Mouse (Mus musculus) R1 (cell line): ENCODE data around the gene Dab2.

Experiments
- DNase-seq: peaks from one replicate; pipeline ENCODE4 v3.0.0-alpha.2; 2018; ENCODE audit warnings: low read depth, low spot score

The Dab2 gene

DNA sequence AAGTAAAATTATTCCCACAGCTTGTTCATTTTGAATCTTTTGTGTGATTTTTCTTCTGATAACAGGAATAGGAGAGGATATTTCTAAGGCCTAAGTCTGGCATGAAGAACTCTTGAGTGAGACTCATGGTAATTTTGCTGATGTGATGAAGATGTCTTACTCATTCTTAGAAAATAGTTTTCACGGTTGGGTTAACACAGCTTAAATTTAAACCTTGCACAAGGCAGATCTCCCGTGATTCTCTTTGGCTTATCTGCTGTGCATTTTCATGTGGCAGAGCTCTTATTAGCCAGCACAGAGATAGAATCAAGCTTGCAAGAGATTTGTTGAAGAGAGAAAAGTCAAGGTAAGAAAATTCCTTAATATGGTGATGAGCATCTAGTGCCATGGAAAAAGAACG, at the start of gene Dab2:
Gene Dab2 (plus strand): TSS at position 235 of the 400 bp plus-strand sequence.
- no peak for DNase-seq

DNA sequence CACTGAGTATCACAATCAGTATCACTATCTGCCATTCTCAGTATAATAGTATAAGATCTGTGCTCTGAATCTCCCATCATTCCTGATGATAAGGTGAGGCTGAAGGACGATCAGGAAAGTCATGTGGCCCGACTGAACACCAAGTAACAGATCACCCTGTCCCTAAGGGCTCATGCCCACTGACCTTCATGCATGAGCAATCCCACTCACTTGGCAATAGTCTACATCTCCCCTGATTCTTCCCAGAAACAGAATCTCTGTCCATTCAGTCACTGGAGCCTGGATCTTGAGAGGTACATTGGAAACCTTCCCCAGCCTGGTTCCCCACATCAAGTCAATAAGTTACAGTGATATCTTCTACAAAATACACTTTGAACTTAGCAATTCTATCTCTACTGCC, 46.1 kb upstream of the Dab2 start:
- no peak for DNase-seq

DNA sequence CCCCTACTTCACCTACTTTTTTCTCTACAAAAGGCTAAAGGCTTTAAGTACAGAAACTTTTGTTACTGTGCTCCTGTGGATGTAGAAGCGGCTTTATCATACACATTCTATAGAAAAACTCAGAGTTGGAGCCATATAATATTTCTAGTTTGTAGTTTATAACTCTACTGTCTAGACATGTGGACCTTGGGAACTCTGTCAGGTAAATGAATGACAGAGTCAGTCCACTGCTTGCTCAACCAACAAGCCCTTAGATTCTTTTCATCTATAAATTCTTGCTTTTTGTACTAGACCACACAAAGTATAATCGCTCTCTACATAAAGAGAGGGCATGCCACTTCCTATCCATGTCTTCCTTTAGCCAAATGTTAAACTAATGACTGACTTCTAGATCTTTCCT, 45.2 kb upstream of the Dab2 start:
- DNase-seq = no peak

DNA sequence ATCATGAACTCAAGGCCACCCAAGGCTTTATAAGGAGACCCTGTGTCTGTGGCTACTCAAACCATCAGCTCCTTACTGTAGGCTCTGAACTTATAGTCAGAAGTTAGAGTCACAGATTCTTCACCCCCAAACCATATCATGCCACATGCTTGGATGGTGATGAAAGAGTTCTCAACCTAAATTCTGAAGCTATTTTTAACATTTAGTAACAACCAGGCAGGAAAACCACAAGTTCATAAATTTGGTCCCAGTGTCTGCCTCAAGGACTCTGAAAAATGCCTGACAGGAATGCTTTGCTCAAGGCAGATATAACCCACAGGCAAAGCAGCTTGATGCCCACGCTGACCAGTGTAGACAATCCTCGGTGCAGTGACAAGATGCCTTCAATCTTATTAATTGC, 42.5 kb upstream of the Dab2 start:
- DNase-seq = no peak

DNA sequence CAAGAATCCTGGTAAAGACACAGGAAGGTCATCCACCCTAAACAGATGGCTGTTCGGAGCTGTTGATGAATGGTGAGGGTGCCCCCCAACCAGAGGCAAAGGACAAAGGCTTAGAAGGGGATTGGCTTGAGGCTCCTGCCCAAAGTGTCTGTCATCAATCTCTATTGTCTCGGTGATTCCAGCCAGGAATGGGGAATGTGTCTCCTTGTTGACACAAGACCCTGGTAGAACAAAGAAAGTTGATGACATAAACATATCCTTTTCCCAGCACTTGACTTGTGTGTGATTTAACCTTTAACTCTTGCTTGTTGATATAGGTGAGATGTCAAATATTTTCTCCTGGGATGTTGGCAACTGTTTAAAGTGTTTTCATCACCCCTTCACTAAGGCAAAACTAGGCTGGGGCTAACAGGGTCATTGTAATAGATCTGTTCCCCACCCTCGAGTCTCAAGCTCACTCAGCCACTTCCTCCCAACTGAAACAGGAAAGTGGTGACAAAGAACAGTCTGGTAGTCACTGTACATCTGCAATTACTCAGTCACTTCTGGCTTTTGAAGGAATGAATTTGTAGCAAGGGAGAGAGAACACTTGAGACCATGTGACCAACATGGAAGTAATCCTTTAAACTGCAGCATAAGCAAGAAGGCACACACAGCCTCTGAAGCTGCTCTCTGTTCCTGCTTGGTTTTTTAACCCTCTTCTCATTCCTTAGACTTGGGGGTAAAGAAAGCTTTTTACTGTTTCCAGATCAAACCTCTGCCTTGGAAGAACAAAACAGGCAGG, 39.4 kb upstream of the Dab2 start:
- peak; percentile 44 for DNase-seq

DNA sequence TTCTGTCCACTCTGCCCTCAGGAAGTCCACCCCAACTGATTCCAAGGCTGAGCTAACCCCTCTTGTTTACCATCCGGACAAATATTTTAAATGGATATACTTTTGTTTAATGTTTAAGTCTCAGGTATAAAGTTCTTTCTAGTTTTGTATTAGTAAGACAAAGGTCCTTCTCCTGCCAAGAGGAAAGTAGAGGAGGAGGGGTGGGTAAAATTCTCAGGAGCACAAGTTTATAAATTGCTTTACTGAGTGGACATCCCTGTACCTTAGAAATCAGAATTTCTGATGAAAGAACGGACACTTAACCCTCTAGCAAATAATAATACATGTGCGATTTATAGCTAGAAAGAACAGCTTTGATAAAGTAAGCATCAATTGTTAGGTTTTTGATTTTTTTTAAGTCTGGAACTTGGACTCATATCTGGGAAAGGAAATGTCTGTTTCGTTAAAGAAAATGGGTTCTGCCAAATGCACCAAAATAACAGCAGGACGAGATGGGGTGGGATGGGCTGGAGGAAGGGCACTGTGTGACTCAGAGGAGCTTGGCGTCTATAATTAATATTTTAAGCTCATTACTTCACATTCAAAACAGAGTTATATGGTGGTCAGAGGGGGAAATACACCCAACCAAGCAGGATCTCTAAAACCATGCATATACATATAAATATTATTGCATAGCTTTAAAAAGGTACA, 38.7 kb upstream of the Dab2 start:
- no peak for DNase-seq

DNA sequence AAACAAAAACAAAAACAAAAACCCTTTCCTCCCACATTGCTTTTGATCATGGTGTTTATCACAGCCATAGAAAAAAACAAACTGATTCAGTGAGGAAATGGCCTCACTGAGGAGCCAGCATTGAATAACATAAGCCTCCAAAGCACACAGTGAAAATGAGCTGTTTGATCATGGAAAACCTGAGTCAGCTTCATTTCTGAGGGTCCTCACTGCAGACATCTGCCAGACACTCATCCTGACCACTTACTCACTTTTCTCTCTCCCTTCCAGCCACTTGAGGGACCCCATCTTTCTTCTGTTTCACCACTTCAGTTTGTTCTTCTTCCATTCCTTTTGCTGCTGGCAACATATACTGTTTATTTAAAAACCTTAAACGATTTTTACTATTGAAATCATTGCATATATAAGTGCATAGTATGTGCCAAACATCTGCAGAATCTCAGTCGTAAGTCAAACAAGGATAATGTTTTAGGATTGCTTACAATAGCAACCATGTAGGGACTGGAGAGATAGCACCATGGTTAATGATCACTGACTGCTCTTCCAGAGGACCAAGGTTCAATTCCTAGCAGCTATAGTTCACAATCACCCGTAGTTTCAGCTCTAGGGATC, 32.3 kb upstream of the Dab2 start:
- DNase-seq = no peak

DNA sequence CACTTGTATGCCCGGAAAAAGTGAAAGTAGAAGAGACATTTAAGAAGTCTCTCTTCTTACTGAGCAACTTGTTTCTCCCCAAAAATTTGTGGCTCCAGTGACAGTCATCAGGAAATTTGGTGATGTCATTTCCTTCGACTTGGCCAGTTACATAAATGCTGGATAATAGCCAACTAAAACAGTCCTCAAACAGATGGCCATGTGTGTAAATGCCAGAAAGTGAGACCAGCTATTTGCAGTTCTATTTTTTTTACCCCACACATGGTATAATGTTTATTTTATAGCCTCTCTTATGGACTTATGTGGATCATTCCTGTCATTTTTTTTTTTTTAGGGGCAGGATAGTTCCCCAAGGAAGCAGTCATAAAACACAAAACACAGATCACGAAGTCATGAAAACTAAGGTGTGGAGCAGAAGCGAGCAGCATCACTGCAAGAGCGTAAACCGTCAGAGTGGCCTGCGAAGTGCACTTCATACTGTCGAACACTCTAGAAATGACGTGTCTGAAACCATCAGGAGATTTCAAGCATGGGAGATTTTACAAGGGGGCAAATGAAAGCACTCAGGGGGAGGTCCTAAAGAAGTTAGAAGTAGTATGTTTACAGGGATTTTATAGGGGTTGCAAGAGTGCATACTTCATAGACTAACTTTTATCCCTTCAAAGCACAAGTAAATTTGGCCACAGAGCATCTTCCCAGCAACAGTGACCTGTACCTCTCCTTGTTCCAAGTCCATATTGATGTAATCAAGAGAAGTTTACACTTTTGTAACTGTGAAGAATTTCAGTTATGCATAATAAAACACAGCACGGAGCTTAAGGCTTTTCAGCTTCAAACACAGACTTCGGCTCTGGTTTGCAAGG, 20.8 kb upstream of the Dab2 start:
- no peak for DNase-seq

DNA sequence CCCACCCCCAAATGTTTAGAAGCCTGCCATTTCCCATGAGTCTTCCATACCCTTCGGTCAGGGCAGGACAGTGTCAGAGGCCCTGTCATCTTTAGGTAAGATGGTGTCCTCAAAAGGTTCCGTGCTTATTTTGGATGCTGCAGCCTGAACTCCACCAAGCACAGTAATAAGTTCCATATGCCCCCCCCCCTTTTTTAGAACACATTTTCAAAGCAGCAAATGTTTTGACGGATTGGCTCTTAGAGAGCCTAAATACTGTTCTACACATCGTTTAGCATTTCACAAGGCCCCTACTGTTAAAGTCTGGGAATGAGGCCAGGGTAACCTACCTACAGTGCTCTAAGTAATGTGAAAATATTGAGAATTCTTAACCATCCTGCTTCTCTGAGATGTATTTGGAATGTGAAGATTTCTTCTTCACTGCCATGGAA, 19.6 kb upstream of the Dab2 start:
- DNase-seq = no peak

DNA sequence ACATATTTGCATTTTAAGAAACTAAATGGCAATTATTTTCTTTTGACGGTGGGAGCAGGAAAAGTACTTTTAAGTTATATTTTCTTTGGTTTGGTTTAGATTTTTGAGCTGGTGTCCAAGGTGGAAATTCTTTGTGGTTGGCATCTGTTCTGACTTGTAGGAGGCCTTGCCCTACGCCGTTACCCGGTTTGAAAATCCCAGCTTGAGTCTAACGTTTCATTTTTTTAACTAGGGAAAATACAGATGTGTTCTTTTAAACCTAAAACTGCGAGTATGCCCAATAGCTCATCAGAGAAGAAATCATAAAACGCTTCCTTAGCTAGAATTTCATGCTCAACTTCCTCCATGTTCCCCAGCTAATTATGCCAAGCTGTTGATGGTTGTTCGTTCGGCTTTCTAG, 16.3 kb upstream of the Dab2 start:
- DNase-seq = no peak

DNA sequence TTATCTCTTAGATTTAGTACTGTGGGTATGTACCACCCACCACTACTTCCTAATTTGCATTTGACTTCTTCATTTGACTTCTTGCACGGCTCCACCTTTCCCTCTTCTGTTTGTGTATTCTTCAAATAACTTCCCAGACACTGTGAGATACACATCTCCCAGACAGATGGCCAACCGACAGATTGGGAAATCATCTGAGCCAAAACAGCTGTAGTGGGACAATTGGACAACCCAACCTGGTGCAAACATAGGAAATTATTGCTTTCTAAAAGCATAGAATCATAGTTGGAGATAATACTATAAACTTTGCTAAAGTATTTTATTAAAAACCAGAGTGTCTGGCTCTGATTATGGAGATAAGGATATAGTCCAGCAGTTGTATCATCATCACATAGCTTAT, 3.5 kb upstream of the Dab2 start:
- DNase-seq = no peak

DNA sequence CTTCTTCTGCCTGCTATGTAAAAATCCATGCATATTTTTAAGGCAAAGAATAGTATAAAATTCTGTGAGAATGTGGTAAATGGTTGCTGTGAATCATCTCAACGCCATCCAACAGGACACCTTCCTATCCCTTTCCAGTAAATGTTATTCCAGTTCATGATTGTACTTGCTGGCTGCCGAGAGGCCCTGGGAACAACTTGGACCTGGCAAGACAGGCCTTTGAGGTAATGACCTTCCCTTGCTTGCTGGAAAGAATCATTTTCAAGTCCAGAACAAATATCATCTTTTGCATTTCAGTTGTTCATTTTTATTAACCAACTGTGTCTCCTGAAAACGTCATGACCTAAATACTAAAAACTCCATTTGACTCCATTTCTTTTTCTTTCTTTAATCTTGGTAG, 862 bp upstream of the Dab2 start:
- no peak for DNase-seq

DNA sequence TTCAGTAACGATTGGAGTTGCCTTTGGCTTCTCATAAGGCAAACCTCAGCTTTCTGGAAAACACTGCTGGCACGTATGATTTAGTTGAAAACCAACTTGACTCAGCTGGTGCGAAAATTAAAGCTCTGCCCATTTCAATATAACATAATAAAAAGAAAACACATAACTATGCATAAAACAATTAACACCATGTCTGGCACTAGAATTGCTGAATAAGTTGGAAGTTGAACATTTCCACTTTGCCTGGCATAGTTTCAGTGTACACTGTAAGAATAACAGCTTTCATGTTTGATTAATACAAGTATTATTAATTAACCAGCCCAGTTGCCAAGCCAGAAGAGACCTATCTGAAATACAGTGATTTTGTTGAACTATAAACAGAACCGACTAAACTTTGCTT, 2.6 kb downstream of the Dab2 start:
- DNase-seq = no peak

DNA sequence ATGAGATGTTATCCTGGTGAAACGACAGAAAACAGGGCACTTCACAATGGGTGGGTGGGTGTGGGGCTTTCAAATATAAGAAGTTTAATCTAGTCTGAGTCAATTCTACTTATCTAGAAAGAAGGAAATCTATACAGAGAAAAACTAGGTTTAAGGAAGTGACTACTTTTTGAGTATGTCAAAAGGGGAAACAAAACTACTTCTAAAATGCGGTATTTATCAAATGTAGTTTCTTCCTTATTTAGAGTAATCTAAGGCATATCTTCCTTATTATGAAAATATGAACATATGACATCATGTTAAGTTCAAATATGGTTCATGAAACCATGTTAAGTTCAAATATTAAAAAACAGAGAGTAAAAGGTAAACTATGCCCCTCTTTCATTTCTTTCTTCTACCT, 4.2 kb downstream of the Dab2 start:
- DNase-seq = no peak

DNA sequence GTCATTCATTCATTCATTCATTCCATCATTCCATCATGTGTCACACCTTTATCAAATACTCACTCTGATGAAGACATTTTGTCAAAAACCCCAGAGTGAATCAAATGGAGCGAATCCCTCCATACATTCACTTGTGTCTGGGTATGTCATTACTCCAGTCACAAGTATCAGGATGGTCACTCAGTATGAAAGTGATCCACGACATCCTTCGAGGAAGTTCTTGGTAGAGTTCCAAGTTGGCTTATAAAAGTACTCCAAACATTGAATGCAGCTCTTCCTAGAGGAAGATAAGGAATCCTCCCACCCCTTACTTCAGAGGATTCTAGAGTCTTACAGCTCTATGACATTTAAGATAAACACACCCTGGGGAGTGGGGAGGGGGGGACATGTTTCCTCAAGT, 10.0 kb downstream of the Dab2 start:
- DNase-seq = no peak

DNA sequence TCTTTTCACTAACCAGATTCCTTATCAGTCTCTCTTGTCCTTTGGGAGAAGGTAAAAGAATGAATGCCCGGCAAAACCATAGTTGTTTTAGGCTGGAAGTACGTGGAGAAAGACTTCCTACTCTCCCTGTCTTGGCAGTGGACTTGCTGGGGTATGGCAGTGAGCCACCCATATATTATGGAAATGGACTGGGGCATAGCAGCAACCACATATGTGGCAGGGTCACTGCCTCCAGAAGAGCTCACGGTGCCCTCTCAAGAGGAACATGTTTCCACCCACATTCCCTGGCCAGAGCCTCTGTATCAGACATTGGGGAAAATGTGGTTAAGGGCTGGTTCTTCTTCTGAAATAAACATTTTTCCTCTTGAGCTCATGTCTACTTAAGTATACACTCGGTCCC, 10.8 kb downstream of the Dab2 start:
- no peak for DNase-seq

DNA sequence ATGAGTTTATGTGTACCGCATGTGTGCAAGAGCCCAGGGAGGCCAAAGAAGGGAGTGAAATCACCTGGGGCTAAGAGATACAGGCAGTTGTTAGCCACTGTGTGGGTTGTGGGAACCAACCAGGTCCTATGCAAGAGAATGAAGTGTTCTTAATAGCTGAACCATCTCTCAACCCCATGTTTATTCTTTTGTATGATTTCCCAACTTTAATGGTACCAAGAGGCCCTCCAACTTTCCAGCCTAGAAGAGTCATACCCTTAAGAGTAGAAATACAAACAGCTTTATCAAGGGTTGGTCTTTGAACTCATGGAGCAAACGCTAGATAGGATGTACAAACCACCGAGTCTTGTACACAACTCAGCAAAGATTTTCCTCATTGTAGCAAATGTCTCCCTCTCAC, 12.8 kb downstream of the Dab2 start:
- no peak for DNase-seq

DNA sequence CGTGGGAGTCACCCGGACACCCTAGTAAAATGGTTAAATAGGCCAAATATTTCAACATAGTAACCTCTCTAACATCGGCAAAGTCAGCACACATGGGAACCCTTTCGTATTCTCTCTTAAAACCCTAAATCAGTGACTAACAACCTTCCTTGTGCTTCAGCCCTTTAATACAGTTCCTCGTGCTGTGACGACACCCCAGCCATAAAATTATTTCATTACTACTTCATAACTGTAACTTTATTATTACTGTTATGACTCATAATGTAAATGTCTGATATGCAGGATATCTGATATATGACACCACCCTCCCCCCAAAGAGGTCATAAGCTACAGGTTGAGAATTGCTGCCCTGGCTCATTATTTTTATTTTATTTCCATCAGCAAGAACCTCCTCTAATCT, 19.8 kb downstream of the Dab2 start:
- no peak for DNase-seq

DNA sequence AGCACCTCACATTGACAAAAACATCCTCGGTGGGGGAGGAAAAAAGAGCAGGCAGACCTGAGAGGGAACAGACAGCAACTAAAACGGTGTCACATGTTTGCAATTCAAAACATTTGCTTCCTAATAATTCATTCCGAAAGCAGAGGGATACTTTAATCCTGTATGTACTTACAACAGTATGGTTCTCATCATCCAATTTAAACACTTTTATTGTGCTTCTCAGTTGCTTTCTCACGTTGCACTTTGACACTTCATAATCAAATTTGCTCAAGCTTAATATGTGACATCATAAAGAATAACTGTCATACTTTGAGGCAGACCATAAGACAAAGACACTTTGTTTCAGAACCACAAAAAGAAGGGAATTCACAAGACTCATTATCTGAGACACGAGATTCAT, 20.9 kb downstream of the Dab2 start:
- DNase-seq = no peak

DNA sequence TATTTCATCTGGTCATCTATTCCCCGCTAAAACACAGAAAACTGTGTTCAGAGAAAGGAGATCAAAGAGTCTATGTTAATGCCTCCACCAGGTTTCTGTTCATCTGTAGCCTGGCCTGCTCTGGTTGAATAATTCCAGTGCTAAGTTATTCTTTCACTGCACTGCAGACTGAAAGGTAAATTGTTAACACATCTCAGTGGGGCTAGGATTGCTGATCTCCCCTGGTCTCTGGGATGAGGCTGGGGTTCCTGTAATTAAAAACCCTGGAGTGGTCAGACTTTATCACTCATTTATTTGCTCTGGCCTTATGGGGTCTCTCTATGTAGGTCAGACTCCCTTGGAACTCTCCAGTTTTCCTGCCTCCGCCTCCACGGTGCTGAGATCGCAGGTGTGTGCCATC, 21.7 kb downstream of the Dab2 start:
- DNase-seq = no peak

DNA sequence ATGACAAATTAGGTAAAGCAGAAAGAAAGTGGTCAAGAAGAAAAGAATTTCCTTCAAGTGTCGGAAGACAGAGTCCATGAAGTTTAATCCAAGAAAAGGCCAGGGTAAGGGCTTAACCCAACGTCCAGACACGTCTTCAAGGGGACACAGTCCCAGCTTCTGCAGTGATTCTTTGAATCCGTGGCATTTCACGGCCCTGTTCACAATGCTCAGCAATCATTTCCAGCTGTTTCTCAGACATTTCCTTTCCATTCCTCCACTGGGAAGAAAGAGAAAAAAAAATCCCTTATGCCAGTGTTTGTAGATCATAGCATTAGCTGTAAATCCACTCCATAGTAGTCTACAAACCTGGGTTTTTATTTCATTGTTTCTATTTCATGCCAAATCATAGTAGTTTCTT, 22.7 kb downstream of the Dab2 start:
- DNase-seq = no peak

DNA sequence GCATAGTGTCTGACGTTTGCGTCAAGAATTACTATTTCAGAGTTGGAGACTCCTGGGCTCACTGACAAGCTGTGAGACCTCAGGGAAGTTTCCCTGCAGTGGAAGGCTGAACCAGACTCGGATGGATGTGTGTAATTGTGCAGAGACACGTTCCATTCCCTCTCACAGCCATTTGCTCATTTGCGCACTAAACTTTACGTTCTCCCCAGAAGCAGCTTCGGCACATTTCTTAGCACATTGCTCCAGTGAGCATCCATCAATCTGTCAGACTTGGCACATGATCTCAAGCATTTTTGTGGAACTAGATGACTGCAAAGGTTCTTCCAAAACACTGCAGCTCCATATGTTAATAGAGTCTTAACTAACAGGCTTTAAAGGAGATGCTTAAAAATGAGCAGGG, 24.0 kb downstream of the Dab2 start:
- DNase-seq = no peak
